Mouse (Mus musculus) neural tube, embryonic 13.5 days (tissue): ENCODE measurements around the gene Uqcc1. TPM values are rescaled to one million over a fixed set of nuclear protein-coding genes. Genes with fewer than 3 reads are reported as not detected.

Experiments
- ATAC-seq: fragments of 200-750 bp; cut with Nextera tagmentation; 2 replicates; pipeline ENCODE4 v1.8.0; 2017; ENCODE audit warnings: low read depth, mild to moderate bottlenecking, moderate TSS enrichment, moderate library complexity
- H3K27ac ChIP-seq: fragments of 300-500 bp; sonication (generic); replicated peaks from 2 replicates; pipeline ENCODE4 v1.5.1; 2015; ENCODE audit warnings: moderate library complexity, mild to moderate bottlenecking, inconsistent platforms
- H3K27me3 ChIP-seq: fragments of 300-500 bp; sonication (generic); 2 replicates; pipeline ENCODE4 v1.6.1; 2015; ENCODE audit warnings: mild to moderate bottlenecking, inconsistent platforms
- H3K36me3 ChIP-seq: fragments of 300-500 bp; sonication (generic); 2 replicates; pipeline ENCODE4 v1.6.1; 2015; ENCODE audit warnings: mild to moderate bottlenecking, inconsistent platforms
- H3K4me1 ChIP-seq: fragments of 300-500 bp; sonication (generic); replicated peaks from 2 replicates; pipeline ENCODE4 v1.6.1; 2015; ENCODE audit warnings: inconsistent platforms
- H3K4me2 ChIP-seq: fragments of 300-500 bp; sonication (generic); 2 replicates; pipeline ENCODE4 v1.6.1; 2015; ENCODE audit warnings: inconsistent platforms, mild to moderate bottlenecking, moderate library complexity
- H3K4me3 ChIP-seq: fragments of 300-500 bp; sonication (generic); 2 replicates; pipeline ENCODE4 v1.5.1; 2015; ENCODE audit warnings: mild to moderate bottlenecking, inconsistent platforms
- H3K9ac ChIP-seq: fragments of 300-500 bp; sonication (generic); 2 replicates; pipeline ENCODE4 v1.6.1; 2015; ENCODE audit warnings: moderate library complexity, mild to moderate bottlenecking, inconsistent platforms
- H3K9me3 ChIP-seq: fragments of 300-500 bp; sonication (generic); 2 replicates; pipeline ENCODE4 v1.6.1; 2016; ENCODE audit warnings: inconsistent platforms
- WGBS: fragments of 180-500 bp; shearing (Covaris S2); methylation state at CpG from one replicate; pipeline ENCODE4 v1.1.7; 2015; 5-methylcytosine and 5-hydroxymethylcytosine counted together
- polyA plus RNA-seq: library from polyadenylated mRNA; unstranded; fragments of >200 nt; fragmentation: Nextera tagmentation; extraction: Ambion mirVana; gene quantifications from 2 replicates; pipeline ENCODE4 v1.2.1, GENCODE M21; 2015

Gene Uqcc1
- polyA plus RNA-seq, 1 experiment from 2014 or later, result 69.7 TPM

- H3K4me2 ChIP-seq, result peak overlapping the region; percentile 65
- WGBS, result under 1% methylated on average over 37 of the region's 37 CpGs
- H3K9me3 ChIP-seq, result no peaks in the 10 kb centered on the region
- H3K4me3 ChIP-seq, result peak overlapping the region; percentile 56
- ATAC-seq, result peak; percentile 91
- peaks cover 61% of the 10 kb centered on the region for H3K36me3 ChIP-seq
- peaks cover 35% of the 10 kb centered on the region for H3K4me1 ChIP-seq
- H3K9ac ChIP-seq, result peak overlapping the region; percentile 77
- H3K27ac ChIP-seq, result peak overlapping the region; percentile 87
- no peaks in the 10 kb centered on the region for H3K27me3 ChIP-seq
Observed at GRCm38 (mm10) chr2:155818596-155819391, 111.3 kb downstream of the Uqcc1 start.

GRCm38 (mm10) chr2:155817301-155818245 is 112.5 kb downstream of the Uqcc1 start:
- Histone ChIP-seq H3K36me3 (peaks cover 52% of the 10 kb centered on the region), H3K9me3 (no peaks in the 10 kb centered on the region), H3K4me3 (peak overlapping the region; percentile 56; the same call in 1 of the 2 replicates)

GRCm38 (mm10) chr2:155816179-155816578 is 113.9 kb downstream of the Uqcc1 start:
- Histone ChIP-seq H3K4me3 (no peak overlapping the region), H3K9me3 (no peaks in the 10 kb centered on the region), H3K4me2 (no peak overlapping the region), H3K27me3 (no peaks in the 10 kb centered on the region), H3K27ac (no peak overlapping the region), H3K9ac (no peak overlapping the region), H3K4me1 (peaks cover 35% of the 10 kb centered on the region), H3K36me3 (peaks cover 49% of the 10 kb centered on the region)
- WGBS, result 93% methylated on average over 1 of the region's 1 CpGs
- ATAC-seq, result no peak

More at GRCm38 (mm10) chr2:155817301-155818245, 112.5 kb downstream of the Uqcc1 start:
- 88% methylated on average over 10 of the region's 10 CpGs for WGBS
- peaks cover 35% of the 10 kb centered on the region for H3K4me1 ChIP-seq
- H3K27me3 ChIP-seq, result no peaks in the 10 kb centered on the region
- H3K4me2 ChIP-seq, result peak overlapping the region; percentile 65
- no peak for ATAC-seq
- H3K9ac ChIP-seq, result peak overlapping the region; percentile 77
- peak overlapping the region; percentile 62 for H3K27ac ChIP-seq

- no peaks in the 10 kb centered on the region for H3K9me3 ChIP-seq
- WGBS, result 26% methylated on average over 5 of the region's 5 CpGs
- no peak overlapping the region for H3K9ac ChIP-seq
- H3K4me1 ChIP-seq, result peaks cover 30% of the 10 kb centered on the region
- H3K27ac ChIP-seq, result no peak overlapping the region
- ATAC-seq, result no peak
- H3K36me3 ChIP-seq, result peaks cover 51% of the 10 kb centered on the region
- no peaks in the 10 kb centered on the region for H3K27me3 ChIP-seq
- H3K4me3 ChIP-seq, result no peak overlapping the region
- no peak overlapping the region for H3K4me2 ChIP-seq
Observed at GRCm38 (mm10) chr2:155814829-155815228, 115.3 kb downstream of the Uqcc1 start.

GRCm38 (mm10) chr2:155812637-155813036 is 117.5 kb downstream of the Uqcc1 start:
- Histone ChIP-seq H3K9me3 (no peaks in the 10 kb centered on the region), H3K27ac (no peak overlapping the region), H3K9ac (no peak overlapping the region), H3K4me3 (no peak overlapping the region), H3K36me3 (peaks cover 66% of the 10 kb centered on the region), H3K27me3 (no peaks in the 10 kb centered on the region), H3K4me1 (peaks cover 8% of the 10 kb centered on the region), H3K4me2 (no peak overlapping the region)
- ATAC-seq, result no peak
- WGBS, result 87% methylated on average over 4 of the region's 4 CpGs

GRCm38 (mm10) chr2:155811821-155812396 is 118.2 kb downstream of the Uqcc1 start:
- no peak overlapping the region for H3K4me2 ChIP-seq
- H3K9me3 ChIP-seq, result no peaks in the 10 kb centered on the region
- no peak for ATAC-seq
- no peak overlapping the region for H3K4me3 ChIP-seq
- H3K36me3 ChIP-seq, result peaks cover 69% of the 10 kb centered on the region
- no peak overlapping the region for H3K9ac ChIP-seq
- H3K27ac ChIP-seq, result no peak overlapping the region
- no peaks in the 10 kb centered on the region for H3K27me3 ChIP-seq
- 39% methylated on average over 16 of the region's 16 CpGs for WGBS
- peaks cover 6% of the 10 kb centered on the region for H3K4me1 ChIP-seq

- H3K36me3 ChIP-seq, result peaks cover 64% of the 10 kb centered on the region
- no peaks in the 10 kb centered on the region for H3K9me3 ChIP-seq
- no peak overlapping the region for H3K4me2 ChIP-seq
- no peak overlapping the region for H3K9ac ChIP-seq
- peaks cover 5% of the 10 kb centered on the region for H3K4me1 ChIP-seq
- H3K27ac ChIP-seq, result no peak overlapping the region
- no peak for ATAC-seq
- 81% methylated on average over 4 of the region's 4 CpGs for WGBS
- no peaks in the 10 kb centered on the region for H3K27me3 ChIP-seq
- H3K4me3 ChIP-seq, result no peak overlapping the region
Observed at GRCm38 (mm10) chr2:155809620-155810019, 120.5 kb downstream of the Uqcc1 start.

- no peak overlapping the region for H3K27ac ChIP-seq
- H3K27me3 ChIP-seq, result no peaks in the 10 kb centered on the region
- H3K4me1 ChIP-seq, result peaks cover 5% of the 10 kb centered on the region
- H3K9me3 ChIP-seq, result no peaks in the 10 kb centered on the region
- H3K9ac ChIP-seq, result no peak overlapping the region
- peaks cover 72% of the 10 kb centered on the region for H3K36me3 ChIP-seq
- no peak for ATAC-seq
- no peak overlapping the region for H3K4me3 ChIP-seq
- WGBS, result 37% methylated on average over 4 of the region's 4 CpGs
- H3K4me2 ChIP-seq, result no peak overlapping the region
Observed at GRCm38 (mm10) chr2:155807408-155807807, 122.7 kb downstream of the Uqcc1 start.

GRCm38 (mm10) chr2:155806548-155806947 is 123.6 kb downstream of the Uqcc1 start:
- Histone ChIP-seq H3K4me2 (no peak overlapping the region), H3K36me3 (peaks cover 75% of the 10 kb centered on the region), H3K27ac (no peak overlapping the region), H3K9me3 (no peaks in the 10 kb centered on the region), H3K9ac (no peak overlapping the region), H3K4me1 (peaks cover 5% of the 10 kb centered on the region), H3K4me3 (no peak overlapping the region), H3K27me3 (no peaks in the 10 kb centered on the region)
- 74% methylated on average over 5 of the region's 5 CpGs for WGBS
- ATAC-seq, result no peak

- no peak overlapping the region for H3K9ac ChIP-seq
- H3K27ac ChIP-seq, result no peak overlapping the region
- no peak overlapping the region for H3K4me3 ChIP-seq
- ATAC-seq, result no peak
- H3K36me3 ChIP-seq, result peaks cover 75% of the 10 kb centered on the region
- WGBS, result 88% methylated on average over 6 of the region's 6 CpGs
- no peak overlapping the region for H3K4me2 ChIP-seq
- H3K4me1 ChIP-seq, result peaks cover 5% of the 10 kb centered on the region
- no peaks in the 10 kb centered on the region for H3K27me3 ChIP-seq
- H3K9me3 ChIP-seq, result no peaks in the 10 kb centered on the region
Observed at GRCm38 (mm10) chr2:155805925-155806255, 124.2 kb downstream of the Uqcc1 start.

- Histone ChIP-seq H3K4me1 (peaks cover 5% of the 10 kb centered on the region), H3K36me3 (peaks cover 75% of the 10 kb centered on the region), H3K9me3 (no peaks in the 10 kb centered on the region), H3K9ac (no peak overlapping the region), H3K4me3 (no peak overlapping the region), H3K27me3 (no peaks in the 10 kb centered on the region), H3K27ac (no peak overlapping the region), H3K4me2 (no peak overlapping the region)
- 67% methylated on average over 6 of the region's 6 CpGs for WGBS
- no peak for ATAC-seq
Observed at GRCm38 (mm10) chr2:155805231-155805924, 124.7 kb downstream of the Uqcc1 start.
